Mouse (Mus musculus) heart, adult 2 months (tissue): ENCODE results near the gene Extl1.
A peak's percentile ranks its signal among the peaks of the same experiment; 100 is the strongest.

Source experiments
- CTCF ChIP-seq: fragments of 200-600 bp; IDR thresholded peaks from 2 replicates; pipeline ENCODE4 v1.8.1; 2022; ENCODE audit warnings: antibody characterized with exemption, mild to moderate bottlenecking, moderate library complexity
- EP300 ChIP-seq: fragments of 200-500 bp; IDR thresholded peaks from 2 replicates; pipeline ENCODE4 v1.6.1; 2011; ENCODE audit warnings: low read depth, low read length, control low read depth; ENCODE audit not compliant: insufficient read depth
- POLR2A ChIP-seq: fragments of 200-500 bp; IDR thresholded peaks from 2 replicates; pipeline ENCODE4 v1.6.1; 2011; ENCODE audit warnings: mild to moderate bottlenecking, low read depth, low read length, control low read depth; ENCODE audit not compliant: insufficient read depth

- TF ChIP-seq CTCF (no peak; the same call in 1 of the 2 replicates), POLR2A (peak; percentile 70), EP300 (peak; percentile 100)
Measured at GRCm38 (mm10) chr4:134395977-134396825, 12.6 kb upstream of the Extl1 start, which contains the start of gene Pafah2.
